Mouse (Mus musculus) kidney, adult 2 months (tissue): ENCODE results near the gene Atoh8.

Experiments
- CTCF ChIP-seq: fragments of 200-500 bp; conservative IDR thresholded peaks from 2 replicates; pipeline ENCODE4 v1.5.1; 2011; ENCODE audit warnings: low read depth, mild to moderate bottlenecking, control low read depth, low read length, moderate library complexity, mixed read lengths; ENCODE audit not compliant: insufficient read depth, insufficient read length
- POLR2A ChIP-seq: fragments of 200-500 bp; IDR thresholded peaks from one replicate; pipeline ENCODE4 v1.6.1; 2011; ENCODE audit warnings: low read depth, low read length, control low read depth

DNA sequence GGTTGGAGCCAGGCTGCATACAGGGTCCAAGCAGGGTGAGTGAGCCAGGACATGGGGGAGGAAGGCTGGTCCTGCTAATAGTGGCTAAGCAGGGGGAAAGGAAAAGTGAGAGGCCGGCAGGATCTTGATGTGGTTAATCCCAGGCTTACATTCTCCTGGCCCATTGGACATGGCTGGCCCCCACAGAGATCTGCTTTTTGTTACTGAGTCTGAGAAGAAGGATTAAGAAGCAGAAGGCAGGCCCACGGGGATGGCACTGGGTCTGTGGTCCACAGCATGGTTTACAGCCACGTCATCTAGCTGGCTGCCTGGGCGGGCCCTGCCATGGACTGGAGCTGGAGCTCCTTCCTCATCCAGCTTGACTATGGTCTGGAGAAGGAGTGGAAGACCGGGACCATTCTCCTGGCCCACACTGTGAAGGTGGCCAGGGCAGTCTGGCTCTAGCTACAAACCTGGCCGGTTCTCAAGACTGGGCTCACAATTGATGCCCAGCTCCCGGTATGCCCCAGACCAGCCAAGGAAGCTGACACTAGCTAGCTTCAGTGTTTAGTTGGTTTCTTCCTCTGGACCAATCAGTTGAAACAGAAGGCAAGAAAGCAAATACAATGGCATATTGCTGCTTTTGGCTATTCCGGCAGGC lies 26.9 kb downstream of the Atoh8 start:
- TF ChIP-seq CTCF, result no peak
- no peak for TF ChIP-seq POLR2A
